Mouse (Mus musculus) megakaryocyte, embryonic 14.5 days (primary cell): ENCODE results near the gene Ankrd10.

Experiments
- FLI1 ChIP-seq: IDR thresholded peaks from 2 replicates; pipeline ENCODE4 v1.6.1; 2012; ENCODE audit warnings: low read length, inconsistent platforms, mixed read lengths
- GATA1 ChIP-seq: IDR thresholded peaks from 3 replicates; pipeline ENCODE4 v1.6.1; 2012; ENCODE audit warnings: mixed read lengths, low read length, inconsistent platforms, borderline replicate concordance

GRCm38 (mm10) chr8:11591837-11592236 is 43.7 kb downstream of the Ankrd10 start:
- TF ChIP-seq GATA1, result no peak
- no peak for TF ChIP-seq FLI1
